Mouse (Mus musculus) cerebellum, postnatal 10 days (tissue): Measurements from ENCODE around the gene Pik3cd.

ENCODE experiments used
- DNase-seq, 2 experiments: peaks; one replicate each; pipeline ENCODE4 v3.0.0; 2021; ENCODE audit warnings: mixed read lengths in 2 of 2

Pik3cd gene

DNA sequence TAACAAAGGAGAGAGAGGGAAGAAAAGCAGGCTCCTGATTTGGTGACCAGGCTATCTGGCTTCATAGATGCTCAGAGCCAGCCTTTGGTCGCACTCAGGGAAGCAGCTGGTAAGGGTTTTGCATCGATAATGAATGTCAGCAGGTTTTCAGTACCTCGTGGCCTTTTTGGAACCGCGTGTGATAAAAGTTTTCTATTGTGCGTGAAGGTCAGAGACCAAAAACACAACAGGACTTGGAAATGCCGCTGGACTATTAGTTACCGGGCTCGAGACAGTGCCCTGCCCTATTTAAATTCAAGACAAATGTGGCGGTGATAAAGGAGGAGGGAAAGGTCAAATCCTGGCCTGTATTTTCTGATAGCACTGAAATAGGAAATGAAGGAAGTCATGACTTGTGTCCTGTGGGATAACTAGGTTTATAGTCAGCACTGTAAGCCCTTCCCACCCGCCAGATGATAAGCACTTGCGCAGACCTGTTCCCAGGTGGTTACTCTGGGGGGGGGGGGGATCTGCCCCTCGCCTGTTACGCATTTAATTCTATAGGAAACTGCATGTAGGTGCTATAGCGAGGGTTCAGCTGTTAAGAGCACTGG lies 95.5 kb downstream of the Pik3cd start:
- peak in 1 of 2 experiments; percentile 31 for DNase-seq

DNA sequence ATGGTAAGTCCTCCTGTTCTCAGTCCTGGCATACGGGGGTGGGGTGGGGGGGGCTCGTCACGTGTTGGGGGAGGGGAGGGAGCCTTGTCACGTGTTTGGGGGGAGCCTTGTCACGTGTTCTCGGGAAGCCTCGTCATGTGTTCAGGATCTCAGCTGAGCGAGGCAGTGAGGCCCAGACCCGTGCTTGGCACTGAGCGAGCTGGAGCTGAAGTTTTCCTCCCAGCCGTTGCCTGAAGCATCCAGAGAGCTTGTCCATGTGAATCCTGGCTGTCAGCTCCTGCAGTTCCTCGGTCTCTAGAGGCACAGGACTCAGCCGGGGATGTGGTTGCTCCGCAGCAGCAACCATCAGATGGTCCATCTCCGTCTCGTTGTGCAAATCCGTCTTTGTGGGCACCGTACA lies 96.3 kb downstream of the Pik3cd start:
- peak; percentile 49 to 60 for DNase-seq

DNA sequence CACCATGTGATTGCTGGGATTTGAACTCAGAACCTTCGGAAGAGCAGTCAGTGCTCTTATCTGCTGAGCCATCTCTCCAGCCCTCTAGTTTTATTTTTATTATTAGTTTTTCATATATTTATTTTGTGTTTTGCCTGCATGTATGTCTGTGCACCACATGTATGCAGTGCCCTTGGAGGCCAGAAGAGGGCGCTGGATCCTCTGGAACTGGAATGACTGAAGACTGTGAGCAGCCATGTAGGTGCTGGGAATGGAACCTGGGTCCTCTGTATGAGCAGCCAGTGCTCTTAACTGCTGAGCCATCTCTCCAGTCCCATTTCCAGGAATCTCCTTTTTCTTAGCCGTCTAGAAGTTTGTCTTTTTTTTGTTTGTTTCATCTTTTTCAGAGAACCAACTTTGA lies 97.9 kb downstream of the Pik3cd start:
- no peak for DNase-seq

DNA sequence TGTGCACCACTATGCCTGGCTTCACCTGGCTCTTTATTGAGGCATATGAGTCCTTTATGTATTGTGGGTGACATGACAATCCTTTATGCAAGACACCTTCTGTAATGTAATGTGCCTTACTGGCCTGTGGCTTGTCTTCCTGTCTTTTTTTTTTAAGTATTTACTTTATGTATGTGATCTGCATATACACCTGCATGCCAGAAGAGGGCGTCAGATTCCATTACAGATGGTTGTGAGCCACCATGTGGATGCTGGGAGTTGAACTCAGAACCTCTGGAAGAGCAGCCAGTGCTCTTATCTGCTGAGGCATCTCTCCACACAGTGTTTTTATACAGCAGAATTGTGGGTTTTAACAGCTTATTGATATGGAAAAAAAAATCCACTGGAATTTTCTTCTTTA lies 98.5 kb downstream of the Pik3cd start:
- DNase-seq: no peak

DNA sequence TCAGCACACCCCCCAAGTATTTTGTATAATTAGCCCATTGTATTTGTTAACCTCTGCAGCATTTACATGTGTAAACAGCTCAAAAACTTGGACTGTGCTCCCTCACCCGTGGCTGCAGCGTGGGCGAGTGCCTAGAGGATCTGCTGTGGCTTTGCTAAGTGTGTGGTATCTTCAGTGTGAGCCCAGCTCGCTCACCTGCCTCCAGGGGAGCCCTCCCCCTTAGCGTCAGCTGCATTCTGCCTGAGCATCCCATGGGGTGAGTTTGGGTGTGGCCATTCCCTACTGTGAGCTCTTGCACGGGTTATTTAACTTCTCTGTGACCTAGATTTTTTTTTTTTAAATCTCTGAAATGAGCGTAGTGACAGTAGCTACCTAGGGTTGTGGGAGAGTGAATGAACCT lies 100.1 kb downstream of the Pik3cd start:
- DNase-seq: no peak

DNA sequence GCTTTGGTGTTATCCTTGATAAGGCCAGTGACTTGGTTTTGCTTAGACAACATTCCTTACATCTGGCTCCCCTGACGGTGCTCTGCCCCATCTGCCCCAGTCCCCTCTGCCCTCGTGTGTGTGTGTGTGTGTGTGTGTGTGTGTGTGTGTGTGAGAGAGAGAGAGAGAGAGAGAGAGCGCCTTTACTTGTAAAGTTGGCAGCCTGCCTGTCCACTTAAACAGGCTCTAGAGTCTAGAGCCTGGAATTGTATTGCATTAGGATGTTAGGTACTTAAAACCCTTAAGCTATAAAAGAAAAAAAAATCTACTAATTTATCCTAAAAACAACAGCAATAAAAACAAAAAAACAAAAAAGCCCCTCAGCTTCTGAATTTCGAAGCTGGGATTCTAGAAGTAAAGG lies 100.9 kb downstream of the Pik3cd start:
- DNase-seq: no peak

DNA sequence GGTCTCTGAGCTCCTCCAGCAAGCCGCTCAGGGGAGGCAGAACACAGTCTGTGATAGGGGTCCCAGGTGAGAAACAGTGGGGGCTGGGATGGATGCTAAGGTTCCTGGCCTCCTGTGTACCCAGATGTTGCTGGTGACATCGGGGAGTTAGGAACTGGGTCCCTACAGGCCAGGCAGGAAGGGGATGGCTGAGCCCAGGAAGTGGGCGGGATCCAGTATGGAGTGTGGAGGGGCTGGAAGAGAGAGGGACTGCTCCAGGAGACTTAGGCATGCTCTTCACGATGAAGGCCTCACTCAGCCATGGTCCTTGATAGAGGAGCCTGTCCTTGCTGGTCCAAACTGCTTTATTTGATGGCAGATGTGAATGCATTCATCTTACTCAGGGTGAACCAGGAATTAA lies 102.2 kb downstream of the Pik3cd start:
- no peak for DNase-seq

DNA sequence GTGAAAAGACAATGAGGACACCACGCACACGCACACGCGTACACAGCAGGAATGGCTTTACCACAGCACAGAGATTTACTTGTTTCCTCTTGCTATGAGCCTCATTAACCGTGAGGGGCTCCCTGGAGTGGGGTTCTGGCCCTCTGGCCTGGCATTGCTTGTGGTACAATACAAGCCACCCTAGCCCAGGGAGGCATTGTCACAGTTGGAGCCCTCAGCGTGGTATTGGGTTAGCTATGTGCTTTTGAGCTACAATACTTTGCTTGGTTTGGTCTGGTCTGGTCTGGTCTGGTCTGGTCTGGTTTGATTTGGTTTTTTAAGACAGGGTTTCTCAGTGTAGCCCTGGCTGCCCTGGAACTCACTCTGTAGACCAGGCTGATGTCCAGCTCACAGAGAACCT lies 102.8 kb downstream of the Pik3cd start:
- no peak for DNase-seq
